Mouse (Mus musculus) limb, embryonic 15.5 days (tissue): ENCODE results near the gene Tmem8b. TPM values are rescaled to one million over a fixed set of nuclear protein-coding genes. Genes with fewer than 3 reads are reported as not detected.

ENCODE experiments used
- ATAC-seq: fragments of 200-750 bp; cut with Nextera tagmentation; 2 replicates; pipeline ENCODE4 v1.8.0; 2017; ENCODE audit warnings: low read depth, moderate TSS enrichment; ENCODE audit not compliant: insufficient number of reproducible peaks, low FRiP score, low TSS enrichment
- H3K27ac ChIP-seq: fragments of 300-500 bp; sonication (generic); 2 replicates; pipeline ENCODE4 v1.5.1; 2015; ENCODE audit warnings: moderate library complexity, mild to moderate bottlenecking, inconsistent platforms
- H3K27me3 ChIP-seq: fragments of 300-500 bp; sonication (generic); 2 replicates; pipeline ENCODE4 v1.6.1; 2015; ENCODE audit warnings: inconsistent platforms
- H3K36me3 ChIP-seq: fragments of 300-500 bp; sonication (generic); 2 replicates; pipeline ENCODE4 v1.6.1; 2015; ENCODE audit warnings: inconsistent platforms
- H3K4me1 ChIP-seq: fragments of 300-500 bp; sonication (generic); 2 replicates; pipeline ENCODE4 v1.6.1; 2015; ENCODE audit warnings: inconsistent platforms
- H3K4me2 ChIP-seq: fragments of 300-500 bp; sonication (generic); 2 replicates; pipeline ENCODE4 v1.6.1; 2015; ENCODE audit warnings: mild to moderate bottlenecking, inconsistent platforms
- H3K4me3 ChIP-seq: fragments of 300-500 bp; sonication (generic); 2 replicates; pipeline ENCODE4 v1.5.1; 2015; ENCODE audit warnings: mild to moderate bottlenecking, inconsistent platforms
- H3K9ac ChIP-seq: fragments of 300-500 bp; sonication (generic); 2 replicates; pipeline ENCODE4 v1.6.1; 2015; ENCODE audit warnings: inconsistent platforms
- H3K9me3 ChIP-seq: fragments of 300-500 bp; sonication (generic); 2 replicates; pipeline ENCODE4 v1.6.1; 2016; ENCODE audit warnings: inconsistent platforms
- WGBS: fragments of 180-500 bp; shearing (Covaris S2); methylation state at CpG from one replicate; pipeline ENCODE4 v1.1.7; 2015; 5-methylcytosine and 5-hydroxymethylcytosine counted together
- polyA plus RNA-seq: library from polyadenylated mRNA; unstranded; fragments of >200 nt; fragmentation: Nextera tagmentation; extraction: Ambion mirVana; gene quantifications from 2 replicates; pipeline ENCODE4 v1.2.1, GENCODE M21; 2015

Tmem8b gene
- 4.2 and 5.3 TPM in 2 replicates for polyA plus RNA-seq

DNA sequence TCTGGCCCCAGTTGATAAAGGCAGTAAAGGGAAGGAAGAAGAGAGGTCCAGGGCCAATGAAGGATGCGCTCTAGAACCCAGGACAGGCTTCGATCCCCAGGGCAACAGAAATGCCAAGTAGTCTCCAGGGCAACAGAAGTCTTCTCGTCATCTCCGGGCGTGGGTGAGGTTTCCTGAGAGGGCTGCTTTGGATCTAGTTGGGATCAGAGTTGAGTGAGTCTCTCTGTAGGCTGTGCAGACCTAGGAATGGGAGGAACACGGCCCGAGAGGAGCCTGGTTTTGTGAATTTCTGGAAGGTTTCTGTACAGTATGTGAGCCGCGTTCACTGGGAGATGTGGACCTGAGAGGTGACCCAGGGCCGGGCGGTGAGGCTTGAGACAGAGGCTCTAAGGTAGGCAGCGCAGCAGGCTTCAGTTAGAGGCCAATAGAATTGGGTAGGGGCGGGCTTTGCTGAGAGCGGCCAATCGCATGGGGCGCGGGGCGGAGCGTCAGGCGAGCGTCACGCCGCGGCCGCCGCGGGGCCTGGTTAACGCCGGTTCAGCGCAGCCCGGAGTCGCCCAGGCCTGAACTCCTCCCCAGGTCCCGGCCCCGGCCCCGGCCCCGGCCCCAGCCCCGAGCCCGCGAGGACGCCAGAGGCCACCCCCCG lies at the start of gene Tmem8b, which contains the start of gene Fam221b:
TSS of gene Tmem8b (plus strand) at position 190 of the 646 bp plus-strand sequence.
TSS of gene Fam221b (minus strand) at position 364 of the 646 bp plus-strand sequence.
- peak within 1 kb of the TSS; percentile 84 for H3K4me2 ChIP-seq
- peaks cover 41% of the 10 kb centered on the region for H3K4me1 ChIP-seq
- H3K36me3 ChIP-seq = no peaks in the 10 kb centered on the region
- peaks cover 26% of the 10 kb centered on the region for H3K27me3 ChIP-seq
- H3K27ac ChIP-seq = peak within 1 kb of the TSS; percentile 81
- peak within 1 kb of the TSS; percentile 74 for H3K9ac ChIP-seq
- WGBS = 2% methylated on average over 41 of the region's 41 CpGs
- ATAC-seq = peak; percentile 88
- peak within 1 kb of the TSS; percentile 83 for H3K4me3 ChIP-seq
- no peaks in the 10 kb centered on the region for H3K9me3 ChIP-seq

DNA sequence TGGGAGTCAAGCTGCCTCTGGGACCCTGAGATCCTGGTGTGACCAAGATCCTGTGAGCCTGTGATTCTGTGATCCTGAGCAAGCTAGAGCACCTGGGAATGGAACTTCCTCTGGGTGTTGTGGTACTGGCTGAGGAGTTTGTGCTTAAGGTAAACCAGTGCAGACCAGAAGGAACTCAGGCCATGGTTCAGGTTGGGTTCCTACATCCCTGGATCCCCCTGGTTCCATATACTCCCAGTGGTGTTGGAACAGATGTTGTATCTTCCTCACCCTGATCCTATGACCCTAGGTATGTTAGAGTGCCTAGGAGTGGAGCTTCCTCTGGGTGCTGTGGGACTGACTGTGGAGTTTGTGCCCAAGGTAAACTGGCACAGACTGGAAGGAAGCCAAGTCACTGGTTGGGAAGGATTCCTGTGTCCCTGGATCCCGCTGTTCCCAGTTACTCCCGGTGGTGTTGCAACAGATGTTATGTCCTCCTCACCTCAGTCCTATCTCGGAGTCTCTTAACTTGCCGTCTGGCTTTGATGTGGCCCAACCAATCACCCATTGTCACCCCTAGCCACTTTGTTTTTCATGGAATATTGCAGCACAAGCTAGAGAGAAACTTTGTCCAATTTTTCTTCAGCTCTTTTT lies 48.5 kb upstream of the Tmem8b start:
- Histone ChIP-seq H3K9ac (no peak overlapping the region), H3K4me2 (no peak overlapping the region), H3K4me1 (no peaks in the 10 kb centered on the region), H3K27ac (no peak overlapping the region), H3K9me3 (peaks cover 4% of the 10 kb centered on the region; the same call in 1 of the 2 replicates), H3K4me3 (no peak overlapping the region), H3K36me3 (no peaks in the 10 kb centered on the region), H3K27me3 (no peaks in the 10 kb centered on the region)
- WGBS = 68% methylated on average over 4 of the region's 4 CpGs
- no peak for ATAC-seq

DNA sequence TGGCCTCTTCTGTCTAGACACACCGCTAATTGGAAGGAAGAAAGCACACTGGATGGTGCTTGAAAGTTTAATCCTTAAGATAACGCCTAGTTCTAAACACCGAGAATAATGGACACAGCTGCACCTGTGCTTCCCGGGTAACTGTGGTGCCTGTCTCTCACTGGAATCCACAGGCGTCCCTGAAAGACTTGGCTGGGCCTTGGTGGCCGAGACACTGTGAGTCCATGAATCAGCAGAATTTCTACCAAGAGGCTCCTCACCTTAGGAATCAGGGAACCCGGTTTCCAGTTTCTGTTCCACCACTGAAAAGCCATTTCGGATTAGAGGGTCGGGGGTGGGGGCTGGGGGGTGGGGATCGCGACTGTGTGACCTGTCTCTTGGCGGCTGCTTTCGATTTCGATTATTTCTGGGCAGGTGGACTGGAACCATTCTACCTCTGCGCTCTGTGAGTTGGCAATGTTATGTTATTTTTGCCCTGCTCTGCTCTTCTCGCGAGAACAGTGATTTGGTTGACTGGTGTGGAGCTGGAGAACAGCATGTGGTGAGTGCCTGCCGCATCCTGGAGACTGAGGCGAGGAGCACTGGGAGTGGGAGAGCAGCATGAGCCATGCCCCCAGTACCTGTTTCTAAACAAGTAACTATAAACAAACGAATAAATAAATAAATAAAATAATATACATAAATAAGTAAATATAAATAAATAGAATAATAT lies 39.5 kb upstream of the Tmem8b start:
- 44% methylated on average over 20 of the region's 20 CpGs for WGBS
- Histone ChIP-seq H3K27me3 (no peaks in the 10 kb centered on the region), H3K9ac (no peak overlapping the region), H3K4me2 (no peak overlapping the region), H3K4me1 (peaks cover 36% of the 10 kb centered on the region), H3K27ac (no peak overlapping the region), H3K4me3 (no peak overlapping the region), H3K9me3 (peaks cover 8% of the 10 kb centered on the region; the same call in 1 of the 2 replicates), H3K36me3 (no peaks in the 10 kb centered on the region)
- no peak for ATAC-seq

DNA sequence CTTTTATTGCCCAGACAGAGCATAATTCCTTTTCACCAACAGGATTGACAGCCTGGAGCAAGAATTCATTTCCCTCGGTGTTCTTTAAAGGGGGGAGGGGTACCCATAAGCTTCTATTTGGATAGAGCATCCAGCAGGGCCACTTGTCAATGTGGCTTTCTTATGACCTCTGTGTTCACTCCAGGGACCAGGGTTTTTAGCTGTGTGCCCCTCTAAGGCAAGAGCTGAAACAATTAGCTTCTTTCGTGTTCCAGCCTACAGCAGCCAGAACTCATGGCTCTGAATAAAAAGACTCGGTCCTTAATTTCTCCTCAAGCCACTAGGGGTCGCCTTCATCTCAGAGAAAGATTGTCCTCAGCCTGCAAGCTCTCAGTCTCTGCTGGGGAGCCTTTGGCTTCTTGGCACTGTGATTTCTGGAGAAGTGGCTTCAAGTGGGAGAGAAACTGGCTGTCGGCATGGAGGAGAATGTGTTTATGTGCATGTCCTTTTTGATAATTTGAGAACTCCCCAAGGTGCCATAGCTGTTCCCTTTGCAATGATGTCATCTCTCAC lies 38.7 kb upstream of the Tmem8b start:
- WGBS = 6% methylated on average over 5 of the region's 5 CpGs
- Histone ChIP-seq H3K4me2 (no peak overlapping the region), H3K4me1 (peaks cover 43% of the 10 kb centered on the region), H3K27ac (peak overlapping the region; percentile 88), H3K27me3 (no peaks in the 10 kb centered on the region), H3K4me3 (0 out of 2 replicates have a peak overlapping the region, but pooled peaks have one; percentile 3), H3K9ac (no peak overlapping the region), H3K36me3 (no peaks in the 10 kb centered on the region), H3K9me3 (peaks cover 5% of the 10 kb centered on the region; the same call in 1 of the 2 replicates)
- 0 out of 2 replicates have a peak, but pooled peaks have one; percentile 50 for ATAC-seq

DNA sequence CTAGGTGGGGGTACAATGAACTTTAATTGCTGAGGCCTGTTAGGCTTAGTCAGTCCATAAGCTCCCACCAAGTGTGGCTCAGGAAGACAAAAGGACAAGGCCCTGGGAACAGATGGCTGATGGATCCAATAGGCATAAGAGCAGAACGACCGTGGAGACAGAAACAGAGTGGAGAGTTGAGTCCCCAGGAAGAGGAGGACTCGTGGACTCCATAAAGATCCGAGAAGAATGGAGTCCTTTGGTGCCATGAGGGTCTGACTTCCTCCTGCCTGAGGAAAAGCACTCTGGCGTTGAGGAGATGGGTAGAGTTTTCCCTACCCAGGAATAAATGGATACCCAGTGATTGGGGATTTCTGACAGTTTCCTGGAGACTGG lies 38.1 kb upstream of the Tmem8b start:
- Histone ChIP-seq H3K4me3 (peak overlapping the region; percentile 66), H3K9ac (no peak overlapping the region), H3K4me2 (peak overlapping the region; percentile 67), H3K4me1 (peaks cover 46% of the 10 kb centered on the region), H3K27ac (peak overlapping the region; percentile 88), H3K27me3 (no peaks in the 10 kb centered on the region), H3K36me3 (no peaks in the 10 kb centered on the region), H3K9me3 (no peaks in the 10 kb centered on the region)
- WGBS = 23% methylated on average over 5 of the region's 5 CpGs
- ATAC-seq = no peak

DNA sequence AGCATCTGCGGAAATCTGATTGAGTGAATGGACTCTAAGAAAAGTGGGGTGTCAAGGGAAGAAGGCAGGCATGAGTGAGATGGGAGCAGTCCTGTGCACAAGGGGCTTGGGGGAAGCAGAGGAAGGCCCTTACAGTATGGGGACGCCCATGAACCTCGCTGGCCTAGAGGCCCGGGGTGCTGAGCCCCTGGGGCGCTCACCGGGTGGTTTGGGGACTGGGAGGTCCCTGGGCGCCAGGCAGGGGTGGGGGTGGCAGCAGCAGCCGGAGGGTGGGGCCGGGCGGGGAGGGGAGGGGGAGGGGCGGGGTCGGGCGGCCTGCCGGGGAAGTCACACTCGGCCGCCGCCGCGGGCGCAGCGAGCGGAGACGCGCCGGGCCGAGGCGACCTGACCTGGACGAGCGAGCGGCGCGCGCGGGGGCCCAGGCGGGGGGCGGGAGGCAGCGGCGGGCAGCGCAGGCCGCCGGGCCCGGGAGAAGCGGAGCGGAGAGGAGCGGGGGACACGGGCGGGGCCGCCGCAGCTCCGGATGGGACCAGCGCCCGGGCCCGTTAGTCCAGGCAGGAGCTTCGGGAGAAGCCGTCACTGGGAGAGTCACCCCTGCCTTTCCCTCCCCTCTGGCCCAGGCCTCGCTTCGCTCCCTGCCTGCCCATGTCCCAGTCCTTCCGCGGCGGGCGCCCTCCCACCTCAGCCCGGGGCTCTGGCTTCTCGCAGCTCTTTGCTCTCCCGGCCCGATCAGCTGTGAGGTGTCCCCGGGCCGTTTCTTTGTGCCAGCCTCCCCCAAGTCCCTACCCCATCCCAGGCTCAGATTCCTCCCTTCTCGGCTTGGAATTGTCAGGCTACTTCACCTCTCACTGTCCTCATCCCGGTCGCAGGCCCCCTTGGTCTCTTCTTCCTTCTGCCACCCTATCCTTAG lies 37.5 kb upstream of the Tmem8b start, which contains the start of gene Npr2:
TSS of gene Npr2 (plus strand) at position 890 of the 910 bp plus-strand sequence.
- peak within 1 kb of the TSS; percentile 66 for H3K4me3 ChIP-seq
- no peaks in the 10 kb centered on the region for H3K36me3 ChIP-seq
- peak within 1 kb of the TSS; percentile 88 for H3K27ac ChIP-seq
- H3K4me1 ChIP-seq = peaks cover 48% of the 10 kb centered on the region
- H3K9me3 ChIP-seq = no peaks in the 10 kb centered on the region
- under 1% methylated on average over 34 of the region's 70 CpGs for WGBS
- no peaks in the 10 kb centered on the region for H3K27me3 ChIP-seq
- peak within 1 kb of the TSS; percentile 67 for H3K4me2 ChIP-seq
- H3K9ac ChIP-seq = peak within 1 kb of the TSS; percentile 82
- peak; percentile 46 for ATAC-seq

DNA sequence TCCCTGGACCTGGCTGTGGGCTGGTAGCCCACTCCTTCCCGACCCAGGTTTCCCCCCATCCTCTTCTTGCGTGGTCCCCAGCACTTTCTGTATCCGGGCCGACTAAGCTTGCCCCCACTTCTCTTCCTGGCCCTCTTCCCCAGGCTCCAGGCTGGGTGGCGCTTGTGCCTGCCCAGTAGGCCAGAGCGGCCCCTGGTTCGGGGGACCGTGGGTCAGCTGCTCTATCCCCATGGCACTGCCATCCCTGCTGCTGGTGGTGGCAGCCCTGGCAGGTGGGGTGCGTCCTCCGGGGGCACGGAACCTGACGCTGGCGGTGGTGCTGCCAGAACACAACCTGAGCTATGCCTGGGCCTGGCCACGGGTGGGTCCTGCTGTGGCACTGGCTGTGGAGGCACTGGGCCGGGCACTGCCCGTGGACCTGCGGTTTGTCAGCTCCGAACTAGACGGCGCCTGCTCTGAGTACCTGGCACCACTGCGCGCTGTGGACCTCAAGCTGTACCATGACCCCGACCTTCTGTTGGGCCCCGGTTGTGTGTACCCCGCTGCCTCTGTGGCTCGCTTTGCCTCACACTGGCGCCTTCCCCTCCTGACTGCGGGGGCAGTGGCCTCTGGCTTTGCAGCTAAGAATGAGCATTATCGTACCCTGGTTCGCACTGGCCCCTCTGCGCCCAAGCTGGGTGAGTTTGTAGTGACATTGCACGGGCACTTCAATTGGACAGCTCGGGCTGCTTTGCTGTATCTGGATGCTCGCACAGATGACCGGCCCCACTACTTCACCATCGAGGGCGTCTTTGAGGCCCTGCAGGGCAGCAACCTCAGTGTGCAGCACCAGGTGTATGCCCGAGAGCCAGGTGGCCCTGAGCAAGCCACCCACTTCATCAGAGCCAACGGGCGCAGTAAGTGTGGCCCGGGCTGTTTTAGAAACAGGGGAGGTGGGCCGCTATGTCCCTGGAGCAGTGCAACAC lies 36.5 kb upstream of the Tmem8b start:
- H3K27ac ChIP-seq = peak overlapping the region; percentile 88
- no peaks in the 10 kb centered on the region for H3K9me3 ChIP-seq
- no peaks in the 10 kb centered on the region for H3K36me3 ChIP-seq
- H3K27me3 ChIP-seq = no peaks in the 10 kb centered on the region
- peak; percentile 24; the same call in 1 of the 2 replicates for ATAC-seq
- peaks cover 52% of the 10 kb centered on the region for H3K4me1 ChIP-seq
- peak overlapping the region; percentile 82 for H3K9ac ChIP-seq
- H3K4me3 ChIP-seq = peak overlapping the region; percentile 66
- peak overlapping the region; percentile 67 for H3K4me2 ChIP-seq
- 47% methylated on average over 42 of the region's 42 CpGs for WGBS

DNA sequence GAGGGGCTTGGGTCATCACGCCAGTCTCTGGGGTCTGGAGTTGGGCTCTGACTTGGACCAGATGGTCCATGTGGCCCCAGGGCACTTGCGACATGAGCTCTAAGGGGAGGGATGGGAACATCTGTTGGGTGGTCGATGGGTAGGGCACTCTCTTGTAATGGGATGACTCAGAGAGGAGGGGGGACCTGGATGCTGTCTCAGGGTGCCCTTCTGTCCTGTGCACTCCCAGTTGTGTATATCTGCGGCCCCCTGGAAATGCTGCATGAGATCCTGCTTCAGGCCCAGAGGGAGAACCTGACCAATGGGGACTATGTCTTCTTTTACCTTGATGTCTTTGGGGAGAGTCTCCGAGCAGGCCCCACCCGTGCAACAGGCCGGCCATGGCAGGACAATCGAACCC lies 35.5 kb upstream of the Tmem8b start:
- no peaks in the 10 kb centered on the region for H3K27me3 ChIP-seq
- peaks cover 52% of the 10 kb centered on the region for H3K4me1 ChIP-seq
- ATAC-seq = no peak
- no peak overlapping the region for H3K27ac ChIP-seq
- H3K4me3 ChIP-seq = peak overlapping the region; percentile 66; the same call in 1 of the 2 replicates
- no peaks in the 10 kb centered on the region for H3K9me3 ChIP-seq
- H3K4me2 ChIP-seq = peak overlapping the region; percentile 67
- no peaks in the 10 kb centered on the region for H3K36me3 ChIP-seq
- no peak overlapping the region for H3K9ac ChIP-seq
- 67% methylated on average over 8 of the region's 8 CpGs for WGBS

DNA sequence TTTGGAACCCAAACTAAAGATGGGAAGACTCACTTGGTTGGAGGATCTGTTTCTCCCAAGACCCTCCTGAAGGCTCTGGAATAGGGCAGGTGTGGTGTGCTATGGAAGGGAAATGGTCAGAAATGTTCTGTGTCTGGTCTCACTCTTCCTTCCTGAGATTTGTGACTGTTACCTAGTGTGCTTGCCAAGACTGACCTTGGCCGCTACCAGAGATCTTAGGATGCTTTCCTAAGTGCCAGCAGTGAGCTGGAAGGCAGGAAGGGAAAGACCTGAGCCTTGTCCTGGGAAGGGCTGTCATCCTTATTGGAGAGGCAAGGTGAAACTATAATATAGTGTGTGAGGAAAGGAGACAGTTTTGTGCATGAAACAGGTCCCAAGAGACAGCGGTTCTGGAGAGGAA lies 35.0 kb upstream of the Tmem8b start:
- H3K36me3 ChIP-seq = no peaks in the 10 kb centered on the region
- peak overlapping the region; percentile 67; the same call in 1 of the 2 replicates for H3K4me2 ChIP-seq
- no peak for ATAC-seq
- H3K27ac ChIP-seq = no peak overlapping the region
- H3K9ac ChIP-seq = no peak overlapping the region
- no peak overlapping the region for H3K4me3 ChIP-seq
- no peaks in the 10 kb centered on the region for H3K9me3 ChIP-seq
- H3K27me3 ChIP-seq = no peaks in the 10 kb centered on the region
- H3K4me1 ChIP-seq = peaks cover 52% of the 10 kb centered on the region
- WGBS = 88% methylated on average over 2 of the region's 2 CpGs
